Mouse (Mus musculus): Measurements from ENCODE around the gene Haus5. TPM values are rescaled to one million over a fixed set of nuclear protein-coding genes. Genes with fewer than 3 reads are reported as not detected.

Haus5 gene
- 11.4 and 13.0 TPM in 2 replicates for polyA plus RNA-seq (2015; fragmentation: Nextera tagmentation; extraction: Ambion mirVana)

- Histone ChIP-seq H3K27me3 (ENCODE audit: insufficient read depth, low read length) (no peaks in the 10 kb centered on the region), H3K9ac (replicated peaks) (peak within 1 kb of the TSS; percentile 87), H3K9me3 (ENCODE audit: low read length) (no peaks in the 10 kb centered on the region), H3K4me3 (ENCODE audit: low read depth, low read length) (peak within 1 kb of the TSS; percentile 73), H3K27ac (ENCODE audit: low read depth) (peak within 1 kb of the TSS; percentile 36), H3K4me1 (ENCODE audit: insufficient read depth) (peaks cover 9% of the 10 kb centered on the region), H3K4me2 (ENCODE audit: low read depth, low read length) (peak within 1 kb of the TSS; percentile 96), H3K36me3 (replicated peaks; ENCODE audit: insufficient read depth, low read length) (peaks cover 26% of the 10 kb centered on the region; the same call in 1 of the 2 replicates)
- ATAC-seq: peak; percentile 98
- 1% methylated on average over 34 of the region's 34 CpGs for whole genome bisulfite sequencing (ENCODE audit: insufficient replicate concordance)
- DNase-seq: peak; percentile 96
- no peak; the same call in 1 of the 2 replicates for TF ChIP-seq EP300 (IDR thresholded peaks at IDR 0.05; ENCODE audit: low read depth)
- no peak for TF ChIP-seq CTCF (IDR thresholded peaks at IDR 0.05; ENCODE audit: low read depth)
Measured at GRCm38 (mm10) chr7:30664529-30665200, at the start of gene Haus5. Gene Haus5 (minus strand): TSS chr7:30664994.

GRCm38 (mm10) chr7:30711942-30712341 lies 47.1 kb upstream of the Haus5 start, which contains the start of gene Atp4a:
Gene Atp4a (plus strand): TSS chr7:30712209.
- H3K36me3 ChIP-seq (replicated peaks; ENCODE audit: insufficient read depth, low read length): no peaks in the 10 kb centered on the region
- no peak within 1 kb of the TSS for H3K4me2 ChIP-seq (ENCODE audit: low read depth, low read length)
- 69% methylated on average over 3 of the region's 3 CpGs for WGBS (ENCODE audit: insufficient replicate concordance)
- ATAC-seq: no peak
- H3K9me3 ChIP-seq (ENCODE audit: low read length): no peaks in the 10 kb centered on the region
- no peak within 1 kb of the TSS for H3K27ac ChIP-seq (ENCODE audit: low read depth)
- no peak for DNase-seq
- H3K9ac ChIP-seq (replicated peaks): no peak within 1 kb of the TSS
- H3K4me1 ChIP-seq (ENCODE audit: insufficient read depth): peaks cover 3% of the 10 kb centered on the region
- TF ChIP-seq EP300 (IDR thresholded peaks at IDR 0.05; ENCODE audit: low read depth) (no peak), CTCF (IDR thresholded peaks at IDR 0.05; ENCODE audit: low read depth) (no peak)
- H3K27me3 ChIP-seq (ENCODE audit: insufficient read depth, low read length): no peaks in the 10 kb centered on the region
- no peak within 1 kb of the TSS for H3K4me3 ChIP-seq (ENCODE audit: low read depth, low read length)

GRCm38 (mm10) chr7:30707441-30707840 lies 42.6 kb upstream of the Haus5 start:
- TF ChIP-seq CTCF (IDR thresholded peaks at IDR 0.05; ENCODE audit: low read depth) (no peak), EP300 (IDR thresholded peaks at IDR 0.05; ENCODE audit: low read depth) (no peak)
- no peak for DNase-seq

GRCm38 (mm10) chr7:30706214-30706882 lies 41.6 kb upstream of the Haus5 start:
- DNase-seq: no peak

More at GRCm38 (mm10) chr7:30707441-30707840, 42.6 kb upstream of the Haus5 start:
- H3K4me2 ChIP-seq (ENCODE audit: low read depth, low read length): no peak overlapping the region
- no peaks in the 10 kb centered on the region for H3K9me3 ChIP-seq (ENCODE audit: low read length)
- H3K36me3 ChIP-seq (replicated peaks; ENCODE audit: insufficient read depth, low read length): no peaks in the 10 kb centered on the region
- H3K27me3 ChIP-seq (ENCODE audit: insufficient read depth, low read length): no peaks in the 10 kb centered on the region
- H3K4me3 ChIP-seq (ENCODE audit: low read depth, low read length): no peak overlapping the region
- H3K4me1 ChIP-seq (ENCODE audit: insufficient read depth): peaks cover 9% of the 10 kb centered on the region; the same call in 1 of the 2 replicates
- ATAC-seq: no peak
- H3K27ac ChIP-seq (ENCODE audit: low read depth): no peak overlapping the region
- 93% methylated on average over 1 of the region's 1 CpGs for WGBS (ENCODE audit: insufficient replicate concordance)
- no peak overlapping the region for H3K9ac ChIP-seq (replicated peaks)

GRCm38 (mm10) chr7:30698589-30698988 lies 33.8 kb upstream of the Haus5 start, which contains the start of gene 2200002J24Rik:
Gene 2200002J24Rik (plus strand): TSS chr7:30698926.
- peaks cover 11% of the 10 kb centered on the region for H3K4me1 ChIP-seq (ENCODE audit: insufficient read depth)
- 49% methylated on average over 9 of the region's 9 CpGs for WGBS (ENCODE audit: insufficient replicate concordance)
- H3K27ac ChIP-seq (ENCODE audit: low read depth): peak within 1 kb of the TSS; percentile 37
- TF ChIP-seq CTCF (IDR thresholded peaks at IDR 0.05; ENCODE audit: low read depth): no peak
- TF ChIP-seq EP300 (IDR thresholded peaks at IDR 0.05; ENCODE audit: low read depth): no peak
- H3K4me2 ChIP-seq (ENCODE audit: low read depth, low read length): no peak within 1 kb of the TSS
- no peak within 1 kb of the TSS for H3K4me3 ChIP-seq (ENCODE audit: low read depth, low read length)
- DNase-seq (peak; percentile 59), ATAC-seq (peak; percentile 54; the same call in 1 of the 2 replicates)
- H3K36me3 ChIP-seq (replicated peaks; ENCODE audit: insufficient read depth, low read length): no peaks in the 10 kb centered on the region
- no peaks in the 10 kb centered on the region for H3K9me3 ChIP-seq (ENCODE audit: low read length)
- no peaks in the 10 kb centered on the region for H3K27me3 ChIP-seq (ENCODE audit: insufficient read depth, low read length)
- H3K9ac ChIP-seq (replicated peaks): no peak within 1 kb of the TSS

More at GRCm38 (mm10) chr7:30706214-30706882, 41.6 kb upstream of the Haus5 start:
- no peaks in the 10 kb centered on the region for H3K36me3 ChIP-seq (replicated peaks; ENCODE audit: insufficient read depth, low read length)
- H3K4me3 ChIP-seq (ENCODE audit: low read depth, low read length): no peak overlapping the region
- 29% methylated on average over 8 of the region's 8 CpGs for WGBS (ENCODE audit: insufficient replicate concordance)
- H3K4me1 ChIP-seq (ENCODE audit: insufficient read depth): peaks cover 9% of the 10 kb centered on the region; the same call in 1 of the 2 replicates
- H3K9ac ChIP-seq (replicated peaks): no peak overlapping the region
- H3K9me3 ChIP-seq (ENCODE audit: low read length): no peaks in the 10 kb centered on the region
- no peaks in the 10 kb centered on the region for H3K27me3 ChIP-seq (ENCODE audit: insufficient read depth, low read length)
- no peak for TF ChIP-seq CTCF (IDR thresholded peaks at IDR 0.05; ENCODE audit: low read depth)
- TF ChIP-seq EP300 (IDR thresholded peaks at IDR 0.05; ENCODE audit: low read depth): no peak
- H3K4me2 ChIP-seq (ENCODE audit: low read depth, low read length): peak overlapping the region; percentile 34; the same call in 1 of the 2 replicates
- peak; percentile 60; the same call in 1 of the 2 replicates for ATAC-seq
- peak overlapping the region; percentile 61 for H3K27ac ChIP-seq (ENCODE audit: low read depth)

- no peak for ATAC-seq
- Histone ChIP-seq H3K4me3 (ENCODE audit: low read depth, low read length) (no peak overlapping the region), H3K9ac (replicated peaks) (no peak overlapping the region), H3K27me3 (ENCODE audit: insufficient read depth, low read length) (no peaks in the 10 kb centered on the region), H3K4me2 (ENCODE audit: low read depth, low read length) (no peak overlapping the region), H3K27ac (ENCODE audit: low read depth) (peak overlapping the region; percentile 37), H3K4me1 (ENCODE audit: insufficient read depth) (peaks cover 11% of the 10 kb centered on the region), H3K36me3 (replicated peaks; ENCODE audit: insufficient read depth, low read length) (no peaks in the 10 kb centered on the region), H3K9me3 (ENCODE audit: low read length) (no peaks in the 10 kb centered on the region)
- WGBS (ENCODE audit: insufficient replicate concordance): 25% methylated on average over 5 of the region's 5 CpGs
- DNase-seq: peak; percentile 26
- no peak for TF ChIP-seq CTCF (IDR thresholded peaks at IDR 0.05; ENCODE audit: low read depth)
- TF ChIP-seq EP300 (IDR thresholded peaks at IDR 0.05; ENCODE audit: low read depth): no peak
Measured at GRCm38 (mm10) chr7:30698101-30698500, 33.3 kb upstream of the Haus5 start.
